Mouse (Mus musculus) CH12.LX (cell line): ENCODE measurements around the gene Stox2.

ENCODE experiments used
- CTCF ChIP-seq, 2 experiments: IDR thresholded peaks in 1 of 2; conservative IDR thresholded peaks in 1 of 2; 2 replicates each; pipeline ENCODE4 v1.5.1; 2011 to 2012; ENCODE audit warnings: low read depth in 2 of 2, low read length in 2 of 2, improper control_type of control experiment in 1 of 2, inconsistent platforms in 1 of 2, mild to moderate bottlenecking in 1 of 2, moderate library complexity in 1 of 2
- JUND ChIP-seq: conservative IDR thresholded peaks from 2 replicates; pipeline ENCODE4 v1.6.1; 2011; ENCODE audit warnings: low read depth, low read length, improper control_type of control experiment
- NRF1 ChIP-seq: IDR thresholded peaks from 2 replicates; pipeline ENCODE4 v1.6.1; 2014; ENCODE audit warnings: low read depth, mild to moderate bottlenecking, inconsistent platforms, low read length, improper control_type of control experiment, moderate library complexity
- POLR2A ChIP-seq: IDR thresholded peaks from 2 replicates; pipeline ENCODE4 v1.6.1; 2011; ENCODE audit warnings: low read depth, mild to moderate bottlenecking, improper control_type of control experiment, low read length
- POLR2AphosphoS2 ChIP-seq: IDR thresholded peaks from 2 replicates; pipeline ENCODE4 v1.6.1; 2011; ENCODE audit warnings: low read depth, low read length, improper control_type of control experiment
- TCF12 ChIP-seq: IDR thresholded peaks from 2 replicates; pipeline ENCODE4 v1.6.1; 2014; ENCODE audit warnings: low read depth, mild to moderate bottlenecking, inconsistent platforms, low read length, improper control_type of control experiment

DNA sequence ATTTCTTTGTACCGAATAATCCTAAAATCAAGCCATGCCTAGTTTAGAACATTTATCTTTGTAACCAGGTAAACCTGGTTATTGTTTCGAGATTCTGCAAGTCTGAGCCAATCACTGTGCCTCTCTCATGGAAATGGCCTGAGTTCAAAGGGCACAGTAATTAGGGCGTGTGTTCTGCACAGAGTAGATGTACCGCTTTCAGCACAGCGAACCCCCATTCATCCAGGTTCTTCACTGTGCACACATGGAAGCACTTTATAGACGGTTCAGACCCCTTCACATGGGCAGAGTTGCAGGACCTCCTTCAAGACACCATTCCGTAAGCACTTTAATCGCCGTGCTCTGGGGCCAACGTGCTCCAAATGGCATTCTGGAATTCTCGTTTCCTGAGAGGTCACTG, 104.7 kb downstream of the Stox2 start:
- TF ChIP-seq JUND (no peak), NRF1 (no peak), TCF12 (no peak), POLR2AphosphoS2 (no peak), CTCF (conservative IDR thresholded peaks at IDR 0.05 in 1 of 2, IDR thresholded peaks at IDR 0.05 in 1 of 2; ENCODE audit: low read depth in 2 of 2, low read length in 2 of 2) (no peak), POLR2A (no peak)
